Mouse (Mus musculus) erythroblast, embryonic 14.5 days (primary cell): Measurements from ENCODE around the gene Tssk2.

ENCODE experiments used
- GATA1 ChIP-seq: IDR thresholded peaks from 2 replicates; pipeline ENCODE4 v1.6.1; 2012; ENCODE audit warnings: low read length, inconsistent platforms, mixed read lengths
- TAL1 ChIP-seq: IDR thresholded peaks from 3 replicates; pipeline ENCODE4 v1.6.1; 2012; ENCODE audit warnings: low read length, inconsistent platforms, mixed read lengths

GRCm38 (mm10) chr16:17934445-17934910 lies 36.0 kb downstream of the Tssk2 start:
- TF ChIP-seq GATA1 (no peak), TAL1 (no peak)
